In genomic region chr19:17467556-17468211, GRCm38 (mm10) we compare ENCODE assay signal across 9 mouse cellular contexts.
DNase-seq lines count a peak whose midpoint lies in the region; ATAC-seq lines count a peak whose summit lies in the region.
"Had no signal": no experiment of that assay in that cellular context is flagged by ENCODE, and none has a peak within 500 bp of the region (broad histone marks: within the 10 kb centered on the region; RNA-seq: fewer than 3 reads in every experiment).

No protein-coding gene starts in this region.

- WGBS in kidney, embryonic 15.5 days = 49% methylated on average over 6 of the region's 6 CpGs
- 57% methylated on average over 6 of the region's 6 CpGs for WGBS in forebrain, embryonic 13.5 days

- peak; percentile 75; the same call in 1 of the 2 replicates for ATAC-seq in kidney, embryonic 15.5 days (replicated peaks; ENCODE audit: low FRiP score)
- ATAC-seq in forebrain, embryonic 13.5 days = peak; percentile 88

- no peak overlapping the region for H3K4me3 ChIP-seq in kidney, embryonic 15.5 days (replicated peaks)
- no peak overlapping the region for H3K4me3 ChIP-seq in forebrain, embryonic 13.5 days
- H3K4me3 ChIP-seq: midbrain, embryonic 12.5 days had no signal

- no peaks in the 10 kb centered on the region for H3K4me1 ChIP-seq in kidney, embryonic 15.5 days
- no peaks in the 10 kb centered on the region for H3K4me1 ChIP-seq in forebrain, embryonic 13.5 days
- H3K4me1 ChIP-seq: midbrain, embryonic 12.5 days had no signal

- H3K9me3 ChIP-seq in kidney, embryonic 15.5 days (replicated peaks) = no peaks in the 10 kb centered on the region
- no peaks in the 10 kb centered on the region for H3K9me3 ChIP-seq in forebrain, embryonic 13.5 days (replicated peaks)
- H3K9me3 ChIP-seq: midbrain, embryonic 12.5 days had no signal

- H3K4me2 ChIP-seq in kidney, embryonic 15.5 days = no peak overlapping the region
- no peak overlapping the region for H3K4me2 ChIP-seq in forebrain, embryonic 13.5 days
- H3K4me2 ChIP-seq: midbrain, embryonic 12.5 days had no signal

- intact Hi-C loops in left cerebral cortex, postnatal 10 days (cut with DNase I) = loop anchor here (2.0 kb wide), 1 partner anchor 1081 kb away; no protein-coding TSS in a partner anchor

- H3K9ac ChIP-seq in kidney, embryonic 15.5 days = no peak overlapping the region
- no peak overlapping the region for H3K9ac ChIP-seq in forebrain, embryonic 13.5 days
- H3K9ac ChIP-seq: midbrain, embryonic 12.5 days had no signal

- no peaks in the 10 kb centered on the region for H3K27me3 ChIP-seq in kidney, embryonic 15.5 days
- H3K27me3 ChIP-seq in forebrain, embryonic 13.5 days = no peaks in the 10 kb centered on the region; the same call in 1 of the 2 replicates
- H3K27me3 ChIP-seq: midbrain, embryonic 12.5 days had no signal

- H3K36me3 ChIP-seq in kidney, embryonic 15.5 days = no peaks in the 10 kb centered on the region
- no peaks in the 10 kb centered on the region for H3K36me3 ChIP-seq in forebrain, embryonic 13.5 days (ENCODE audit: poor library complexity, severe bottlenecking)
- H3K36me3 ChIP-seq: midbrain, embryonic 12.5 days had no signal

- DNase-seq in kidney, adult 18-20 months = no peak
- DNase-seq in R1 (ENCODE audit: low read depth, low spot score) = peak; percentile 6
- peak; percentile 31 to 42 for DNase-seq in left cerebral cortex, postnatal 10 days (ENCODE audit: extremely low spot score in 1 of 2, low spot score in 2 of 2)
- peak; percentile 11 to 15 for DNase-seq in right cerebral cortex, postnatal 36 days (ENCODE audit: low spot score in 2 of 2)
- no peak for DNase-seq in thymus, adult 18-20 months
- no peak for DNase-seq in B cell, adult 2 months

- H3K27ac ChIP-seq in kidney, embryonic 15.5 days = no peak overlapping the region
- H3K27ac ChIP-seq in forebrain, embryonic 13.5 days = no peak overlapping the region
- H3K27ac ChIP-seq: midbrain, embryonic 12.5 days had no signal

Comparison
In these comparisons a context has a peak if more than half of its experiments do, and no peak if none do; other contexts are left out.
1. DNase-seq: peak in R1 (single experiment), left cerebral cortex, postnatal 10 days (2 of 2) and right cerebral cortex, postnatal 36 days (2 of 2); none in kidney, adult 18-20 months (single experiment), thymus, adult 18-20 months (0 of 2) and B cell, adult 2 months (0 of 2).